Mouse (Mus musculus) hindbrain, embryonic 14.5 days (tissue): Measurements from ENCODE around the gene Kctd11. TPM values are rescaled to one million over a fixed set of nuclear protein-coding genes. Genes with fewer than 3 reads are reported as not detected.

Experiments
- ATAC-seq: fragments of 200-750 bp; cut with Nextera tagmentation; 2 replicates; pipeline ENCODE4 v1.8.0; 2017; ENCODE audit warnings: moderate number of reproducible peaks, mild to moderate bottlenecking, moderate TSS enrichment, moderate library complexity; ENCODE audit not compliant: low FRiP score
- DNase-seq: peaks from one replicate; pipeline ENCODE4 v3.0.0-alpha.2; 2015; ENCODE audit warnings: low spot score
- H3K27ac ChIP-seq: fragments of 300-500 bp; sonication (generic); 2 replicates; pipeline ENCODE4 v1.5.1; 2014; ENCODE audit warnings: mild to moderate bottlenecking, moderate library complexity
- H3K27me3 ChIP-seq: fragments of 300-500 bp; sonication (generic); 2 replicates; pipeline ENCODE4 v1.6.1; 2014; ENCODE audit warnings: mild to moderate bottlenecking, low read length, mixed read lengths; ENCODE audit not compliant: control insufficient read depth, insufficient read depth
- H3K36me3 ChIP-seq: fragments of 300-500 bp; sonication (generic); replicated peaks from 2 replicates; pipeline ENCODE4 v1.6.1; 2014; ENCODE audit not compliant: control insufficient read depth, insufficient read depth
- H3K4me1 ChIP-seq: fragments of 300-500 bp; sonication (generic); replicated peaks from 2 replicates; pipeline ENCODE4 v1.6.1; 2014; ENCODE audit warnings: antibody characterized with exemption, low read length, mixed read lengths; ENCODE audit not compliant: control insufficient read depth, insufficient read depth
- H3K4me2 ChIP-seq: fragments of 300-500 bp; sonication (generic); replicated peaks from 2 replicates; pipeline ENCODE4 v1.6.1; 2014; ENCODE audit warnings: mild to moderate bottlenecking, moderate library complexity
- H3K4me3 ChIP-seq: fragments of 300-500 bp; sonication (generic); replicated peaks from 2 replicates; pipeline ENCODE4 v1.5.1; 2014; ENCODE audit warnings: mild to moderate bottlenecking, low read length
- H3K9ac ChIP-seq: fragments of 300-500 bp; sonication (generic); 2 replicates; pipeline ENCODE4 v1.6.1; 2014
- H3K9me3 ChIP-seq: fragments of 300-500 bp; sonication (generic); 2 replicates; pipeline ENCODE4 v1.6.1; 2016; ENCODE audit warnings: low read length; ENCODE audit not compliant: control insufficient read depth
- WGBS: fragments of 180-500 bp; shearing (Covaris S2); extraction: QIAGEN DNeasy Blood & Tissue Kit; methylation state at CpG from one replicate; pipeline ENCODE4 v1.1.7; 2014; 5-methylcytosine and 5-hydroxymethylcytosine counted together
- microRNA-seq: library from miRNA; unstranded; fragments of <30 nt; microRNA quantifications from one replicate; pipeline ENCODE4, GENCODE M21; 2016
- polyA plus RNA-seq: library from polyadenylated mRNA; unstranded; fragments of >200 nt; fragmentation: Nextera tagmentation; extraction: Ambion mirVana; gene quantifications from 2 replicates; pipeline ENCODE4 v1.2.1, GENCODE M21; 2014

Gene Kctd11
- polyA plus RNA-seq, 1 experiment from 2014 or later = 2.3 TPM

DNA sequence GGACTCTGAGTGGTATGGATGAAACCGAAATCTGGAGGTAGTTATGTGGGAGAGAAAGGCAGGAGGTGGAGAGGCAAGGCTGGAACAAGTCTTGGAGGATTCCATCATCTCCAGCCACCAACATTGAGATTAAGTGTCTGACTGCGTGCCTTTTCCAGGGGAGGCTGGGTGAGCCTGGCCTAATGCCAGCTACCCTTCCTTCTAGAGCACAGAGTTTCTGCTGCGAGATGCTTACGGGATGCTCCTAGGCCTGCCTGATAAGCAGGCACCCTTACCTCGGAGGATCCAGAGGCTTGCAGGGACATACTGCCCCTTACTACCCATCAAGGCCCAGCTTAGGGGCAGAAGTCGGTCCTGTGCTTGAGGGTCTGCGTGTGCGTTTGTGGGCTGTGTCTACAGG is 47.7 kb downstream of the Kctd11 start:
- Histone ChIP-seq H3K36me3 (peaks cover 49% of the 10 kb centered on the region), H3K9ac (peak overlapping the region; percentile 98), H3K27me3 (no peaks in the 10 kb centered on the region), H3K4me1 (peaks cover 26% of the 10 kb centered on the region), H3K4me2 (peak overlapping the region; percentile 99), H3K4me3 (peak overlapping the region; percentile 95), H3K27ac (no peak overlapping the region), H3K9me3 (no peaks in the 10 kb centered on the region)
- DNase-seq (no peak), ATAC-seq (no peak)
- WGBS = 45% methylated on average over 8 of the region's 8 CpGs

DNA sequence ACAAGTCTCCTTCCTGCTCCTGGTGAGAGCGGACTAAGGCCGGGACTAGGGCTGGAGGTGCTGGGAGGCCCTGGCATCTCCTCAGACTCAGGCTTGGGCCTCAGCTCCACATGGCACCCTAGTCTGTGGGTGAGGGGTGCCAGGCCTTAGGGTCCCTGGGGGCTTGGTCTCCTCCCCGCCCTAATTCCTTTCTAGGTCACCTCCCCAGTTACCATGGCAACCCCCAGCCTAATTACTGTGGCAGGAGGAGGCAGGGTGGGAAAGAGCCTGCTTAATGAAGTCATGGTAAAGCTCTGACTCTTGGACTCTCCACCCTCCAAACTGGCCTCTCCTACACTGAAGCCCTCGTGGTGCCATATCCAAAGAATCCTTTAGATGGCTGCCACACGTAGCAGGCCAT is 52.4 kb downstream of the Kctd11 start:
- Histone ChIP-seq H3K4me3 (no peak overlapping the region), H3K27ac (no peak overlapping the region), H3K4me2 (no peak overlapping the region), H3K27me3 (no peaks in the 10 kb centered on the region), H3K9me3 (no peaks in the 10 kb centered on the region), H3K36me3 (peaks cover 95% of the 10 kb centered on the region), H3K9ac (no peak overlapping the region), H3K4me1 (peaks cover 3% of the 10 kb centered on the region)
- ATAC-seq (no peak), DNase-seq (no peak)
- WGBS = 55% methylated on average over 5 of the region's 5 CpGs

Small RNA genes within 50 kb of the gene (microRNA-seq; reads per million reads assigned to microRNA genes)
- gene Mir6924 = not detected

Other genes with a start within 250 kb of the Kctd11 start
- gene Fxr2, start 248.4 kb downstream of the Kctd11 start, polyA plus RNA-seq = 27.9 and 35.1 TPM in 2 replicates
- not detected in 2 replicates for gene Sox15, start 226.1 kb downstream of the Kctd11 start, polyA plus RNA-seq
- gene Mpdu1, start 218.8 kb downstream of the Kctd11 start, polyA plus RNA-seq = 47.4 and 63.7 TPM in 2 replicates
- gene Cd68, start 215.3 kb downstream of the Kctd11 start, polyA plus RNA-seq = 8.0 and 10.3 TPM in 2 replicates
- 559 and 579 TPM in 2 replicates for gene Eif4a1, start 209.0 kb downstream of the Kctd11 start, polyA plus RNA-seq
- gene Senp3, start 199.3 kb downstream of the Kctd11 start, polyA plus RNA-seq = 96.2 and 99.2 TPM in 2 replicates
- gene Tnfsf13, start 195.6 kb downstream of the Kctd11 start, polyA plus RNA-seq = 0.20 and 0.55 TPM in 2 replicates
- gene Tnfsf12, start 185.6 kb downstream of the Kctd11 start, polyA plus RNA-seq = 4.2 and 5.0 TPM in 2 replicates
- gene Tnfsfm13, start 185.3 kb downstream of the Kctd11 start, polyA plus RNA-seq = 1.1 and 2.6 TPM in 2 replicates
- 24.3 and 26.9 TPM in 2 replicates for gene Polr2a, start 122.8 kb downstream of the Kctd11 start, polyA plus RNA-seq
- 0.27 and 0.39 TPM in 2 replicates for gene Slc35g3, start 119.4 kb downstream of the Kctd11 start, polyA plus RNA-seq
- 4.6 TPM in 2 replicates for gene Zbtb4, start 115.5 kb downstream of the Kctd11 start, polyA plus RNA-seq
- 1.4 and 1.6 TPM in 2 replicates for gene Chrnb1, start 85.5 kb downstream of the Kctd11 start, polyA plus RNA-seq
- 4.3 TPM in 2 replicates for gene Fgf11, start 79.5 kb downstream of the Kctd11 start, polyA plus RNA-seq
- 0.90 and 1.9 TPM in 2 replicates for gene Tmem102, start 75.8 kb downstream of the Kctd11 start, polyA plus RNA-seq
- not detected in 2 replicates for gene Gm39566, start 66.1 kb downstream of the Kctd11 start, polyA plus RNA-seq
- not detected in 2 replicates for gene Spem2, start 62.9 kb downstream of the Kctd11 start, polyA plus RNA-seq
- 0.40 and 0.44 TPM in 2 replicates for gene Spem1, start 59.2 kb downstream of the Kctd11 start, polyA plus RNA-seq
- gene Nlgn2, start 43.6 kb downstream of the Kctd11 start, polyA plus RNA-seq = 22.3 and 24.7 TPM in 2 replicates
- 321 and 409 TPM in 2 replicates for gene Tmem256, start 42.9 kb downstream of the Kctd11 start, polyA plus RNA-seq
- gene Plscr3, start 35.0 kb downstream of the Kctd11 start, polyA plus RNA-seq = 39.3 and 39.8 TPM in 2 replicates
- gene Tnk1, start 22.7 kb downstream of the Kctd11 start, polyA plus RNA-seq = not detected in 2 replicates
- not detected in 2 replicates for gene Tmem95, start 3.4 kb downstream of the Kctd11 start, polyA plus RNA-seq
- gene Acap1, start 14.1 kb upstream of the Kctd11 start, polyA plus RNA-seq = 0.20 and 0.33 TPM in 2 replicates
- gene 2810408A11Rik, start 19.6 kb upstream of the Kctd11 start, polyA plus RNA-seq = 5.4 and 7.6 TPM in 2 replicates
- 25.6 and 28.1 TPM in 2 replicates for gene Neurl4, start 19.7 kb upstream of the Kctd11 start, polyA plus RNA-seq
- gene Gps2, start 32.5 kb upstream of the Kctd11 start, polyA plus RNA-seq = 50.4 and 56.5 TPM in 2 replicates
- gene Eif5a, start 40.6 kb upstream of the Kctd11 start, polyA plus RNA-seq = 1,061 and 1,077 TPM in 2 replicates
- 7.1 and 7.3 TPM in 2 replicates for gene Ybx2, start 54.4 kb upstream of the Kctd11 start, polyA plus RNA-seq
- 2.2 and 2.3 TPM in 2 replicates for gene Slc2a4, start 66.8 kb upstream of the Kctd11 start, polyA plus RNA-seq
- 0.32 and 0.47 TPM in 2 replicates for gene Cldn7, start 83.4 kb upstream of the Kctd11 start, polyA plus RNA-seq
- gene Ctdnep1, start 99.8 kb upstream of the Kctd11 start, polyA plus RNA-seq = 25.5 and 29.4 TPM in 2 replicates
- 168 and 169 TPM in 2 replicates for gene Elp5, start 101.1 kb upstream of the Kctd11 start, polyA plus RNA-seq
- 624 and 628 TPM in 2 replicates for gene Gabarap, start 109.7 kb upstream of the Kctd11 start, polyA plus RNA-seq
- gene Phf23, start 114.4 kb upstream of the Kctd11 start, polyA plus RNA-seq = 38.0 and 38.4 TPM in 2 replicates
- 17.9 and 20.9 TPM in 2 replicates for gene Dvl2, start 119.2 kb upstream of the Kctd11 start, polyA plus RNA-seq
- gene Acadvl, start 134.0 kb upstream of the Kctd11 start, polyA plus RNA-seq = 49.9 and 56.1 TPM in 2 replicates
- gene Dlg4, start 135.5 kb upstream of the Kctd11 start, polyA plus RNA-seq = 25.6 and 26.6 TPM in 2 replicates
- 2.4 and 4.1 TPM in 2 replicates for gene Asgr1, start 172.7 kb upstream of the Kctd11 start, polyA plus RNA-seq
- not detected in 2 replicates for gene Asgr2, start 211.2 kb upstream of the Kctd11 start, polyA plus RNA-seq
- gene Mgl2, start 248.9 kb upstream of the Kctd11 start, polyA plus RNA-seq = 0.93 and 1.1 TPM in 2 replicates